Mouse (Mus musculus) activated CD4-positive, CD25-positive, alpha-beta regulatory T cell, adult 4 months (primary cell): Measurements from ENCODE around the gene Stxbp4. TPM values are rescaled to one million over a fixed set of nuclear protein-coding genes. Genes with fewer than 3 reads are reported as not detected.
A peak's percentile ranks its signal among the peaks of the same experiment; 100 is the strongest.

Experiments
- ATAC-seq: one replicate; pipeline ENCODE4 v1.8.0; 2017
- polyA plus RNA-seq, 2 experiments: library from polyadenylated mRNA; unstranded; fragments of 100-300 nt; shearing (Covaris generic); gene quantifications; one replicate each; pipeline ENCODE4 v1.2.1; 2017

Stxbp4 gene
- polyA plus RNA-seq, 2 experiments from 2014 or later, result 1.9 to 3.1 TPM

- no peak for ATAC-seq
Observed at GRCm38 (mm10) chr11:90556517-90556916, 81.4 kb downstream of the Stxbp4 start.

GRCm38 (mm10) chr11:90553963-90554362 lies 83.9 kb downstream of the Stxbp4 start:
- no peak for ATAC-seq

GRCm38 (mm10) chr11:90552303-90553201 lies 85.3 kb downstream of the Stxbp4 start:
- no peak for ATAC-seq

- ATAC-seq, result peak; percentile 66
Observed at GRCm38 (mm10) chr11:90548560-90548959, 89.3 kb downstream of the Stxbp4 start.

- peak; percentile 100 for ATAC-seq
Observed at GRCm38 (mm10) chr11:90538636-90539263, 99.1 kb downstream of the Stxbp4 start.

GRCm38 (mm10) chr11:90525311-90525710 lies 112.6 kb downstream of the Stxbp4 start:
- ATAC-seq, result no peak

- ATAC-seq, result no peak
Observed at GRCm38 (mm10) chr11:90521040-90521439, 116.8 kb downstream of the Stxbp4 start.

GRCm38 (mm10) chr11:90517750-90518149 lies 120.1 kb downstream of the Stxbp4 start:
- no peak for ATAC-seq

- peak; percentile 85 for ATAC-seq
Observed at GRCm38 (mm10) chr11:90512538-90513219, 125.2 kb downstream of the Stxbp4 start.

- ATAC-seq, result no peak
Observed at GRCm38 (mm10) chr11:90501846-90502245, 136.0 kb downstream of the Stxbp4 start.

GRCm38 (mm10) chr11:90499918-90500317 lies 138.0 kb downstream of the Stxbp4 start:
- no peak for ATAC-seq

- no peak for ATAC-seq
Observed at GRCm38 (mm10) chr11:90498461-90498860, 139.4 kb downstream of the Stxbp4 start.

GRCm38 (mm10) chr11:90494981-90495380 lies 142.9 kb downstream of the Stxbp4 start:
- ATAC-seq, result no peak

GRCm38 (mm10) chr11:90492511-90492910 lies 145.4 kb downstream of the Stxbp4 start:
- no peak for ATAC-seq

GRCm38 (mm10) chr11:90489166-90489565 lies 148.7 kb downstream of the Stxbp4 start:
- no peak for ATAC-seq

- ATAC-seq, result no peak
Observed at GRCm38 (mm10) chr11:90487686-90488085, 150.2 kb downstream of the Stxbp4 start.

- ATAC-seq, result no peak
Observed at GRCm38 (mm10) chr11:90484750-90485637, 152.9 kb downstream of the Stxbp4 start.

GRCm38 (mm10) chr11:90483766-90484165 lies 154.1 kb downstream of the Stxbp4 start:
- ATAC-seq, result no peak

GRCm38 (mm10) chr11:90481828-90482227 lies 156.1 kb downstream of the Stxbp4 start:
- ATAC-seq, result no peak

GRCm38 (mm10) chr11:90470271-90470670 lies 167.6 kb downstream of the Stxbp4 start:
- no peak for ATAC-seq

GRCm38 (mm10) chr11:90464046-90464595 lies 173.8 kb downstream of the Stxbp4 start:
- no peak for ATAC-seq

GRCm38 (mm10) chr11:90460458-90460857 lies 177.4 kb downstream of the Stxbp4 start:
- ATAC-seq, result no peak
